Mouse (Mus musculus) heart, postnatal 0 days (tissue): ENCODE results near the gene Prl2c3.
"Not testable (repeated sequence)": the region's sequence is repeated elsewhere in the genome, so short reads cannot be mapped to it uniquely, and the experiment has no call there.

ENCODE experiments used
- CTCF ChIP-seq: IDR thresholded peaks from 2 replicates; pipeline ENCODE4 v1.5.1; 2016; ENCODE audit warnings: antibody characterized with exemption, control low read depth, low read depth
- EP300 ChIP-seq: IDR thresholded peaks from 2 replicates; pipeline ENCODE4 v1.6.1; 2016; ENCODE audit warnings: antibody characterized with exemption, low read depth

- not testable (repeated sequence) for TF ChIP-seq CTCF, EP300
Observed at GRCm38 (mm10) chr13:12813734-12814424, 14.0 kb upstream of the Prl2c3 start.
